Mouse (Mus musculus) forelimb bud, embryonic 11.5 days (tissue): ENCODE measurements around the gene Papolg.
"Not testable (repeated sequence)": the region's sequence is repeated elsewhere in the genome, so short reads cannot be mapped to it uniquely, and the experiment has no call there.

Source experiments
- DNase-seq: peaks from one replicate; pipeline ENCODE4 v3.0.0-alpha.2; 2012; ENCODE audit warnings: low read depth, low spot score

Gene Papolg

GRCm38 (mm10) chr11:23895060-23895426, at the start of gene Papolg:
Gene Papolg (minus strand): TSS chr11:23895253.
- peak; percentile 89 for DNase-seq

GRCm38 (mm10) chr11:23928146-23928545, 33.1 kb upstream of the Papolg start:
- not testable (repeated sequence) for DNase-seq

- DNase-seq = peak; percentile 23
Measured at GRCm38 (mm10) chr11:23927643-23928042, 32.6 kb upstream of the Papolg start.

- not testable (repeated sequence) for DNase-seq
Measured at GRCm38 (mm10) chr11:23913824-23914223, 18.8 kb upstream of the Papolg start.

GRCm38 (mm10) chr11:23903909-23904308, 8.9 kb upstream of the Papolg start:
- DNase-seq = no peak

GRCm38 (mm10) chr11:23894141-23895059, 653 bp downstream of the Papolg start:
- no peak for DNase-seq

GRCm38 (mm10) chr11:23893556-23893955, 1.5 kb downstream of the Papolg start:
- no peak for DNase-seq

GRCm38 (mm10) chr11:23864326-23864725, 30.7 kb downstream of the Papolg start:
- no peak for DNase-seq

- no peak for DNase-seq
Measured at GRCm38 (mm10) chr11:23856723-23857112, 38.3 kb downstream of the Papolg start.

GRCm38 (mm10) chr11:23856054-23856722, 38.9 kb downstream of the Papolg start:
- DNase-seq = no peak

GRCm38 (mm10) chr11:23855182-23855802, 39.8 kb downstream of the Papolg start:
- DNase-seq = peak; percentile 65

- no peak for DNase-seq
Measured at GRCm38 (mm10) chr11:23853306-23853705, 41.7 kb downstream of the Papolg start.

GRCm38 (mm10) chr11:23846016-23846815, 48.8 kb downstream of the Papolg start:
- no peak for DNase-seq

- DNase-seq = no peak
Measured at GRCm38 (mm10) chr11:23823244-23823643, 71.8 kb downstream of the Papolg start.

GRCm38 (mm10) chr11:23821652-23822051, 73.4 kb downstream of the Papolg start:
- DNase-seq = no peak

GRCm38 (mm10) chr11:23820977-23821376, 74.1 kb downstream of the Papolg start:
- DNase-seq = no peak

- DNase-seq = no peak
Measured at GRCm38 (mm10) chr11:23818745-23819144, 76.3 kb downstream of the Papolg start.
